Mouse (Mus musculus): ENCODE measurements around the gene Isyna1. TPM values are rescaled to one million over a fixed set of nuclear protein-coding genes. Genes with fewer than 3 reads are reported as not detected.

Gene Isyna1
- total and polyA plus RNA-seq, 3 experiments, result 84.1 to 189 TPM; not detected in 1

DNA sequence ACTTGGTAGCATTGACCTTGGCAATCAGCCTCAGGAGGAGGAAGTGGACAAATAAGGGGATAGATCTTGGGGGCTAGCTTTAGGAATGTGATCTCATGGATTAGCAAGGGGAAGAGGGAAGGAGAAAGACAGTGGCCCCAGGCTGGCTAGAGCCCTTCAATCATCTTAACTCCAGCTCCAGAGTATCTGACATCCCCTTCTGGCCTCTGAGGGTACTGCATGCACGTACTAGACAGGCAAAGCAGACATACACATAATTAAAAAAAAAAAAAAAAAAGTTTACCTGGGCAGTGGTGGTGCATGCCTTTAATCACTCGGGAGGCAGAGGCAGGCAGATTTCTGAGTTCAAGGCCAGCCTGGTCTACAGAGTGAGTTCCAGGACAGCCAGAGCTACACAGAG is 49.9 kb downstream of the Isyna1 start:
- H3K4me3 ChIP-seq (ENCODE audit: control insufficient read depth in 1 of 2, insufficient read depth in 1 of 2, low read depth in 2 of 2, low read length in 2 of 2), result no peak overlapping the region
- no peak overlapping the region for H3K27ac ChIP-seq (ENCODE audit: control insufficient read depth, low read depth, low read length)
- DNase-seq (ENCODE audit: low read depth, low spot score), result peak; percentile 68
- H3K27me3 ChIP-seq (ENCODE audit: control insufficient read depth in 1 of 2, insufficient read depth in 2 of 2, low read length in 2 of 2), result no peaks in the 10 kb centered on the region
- no peaks in the 10 kb centered on the region for H3K79me2 ChIP-seq (ENCODE audit: control insufficient read depth, insufficient read depth, low read length, poor library complexity)
- peaks cover 6 to 19% of the 10 kb centered on the region in 2 experiments for H3K4me1 ChIP-seq (ENCODE audit: control insufficient read depth in 1 of 2, insufficient read depth in 2 of 2, low read length in 2 of 2)
- TF ChIP-seq UBTF (IDR thresholded peaks at IDR 0.05; ENCODE audit: borderline replicate concordance, insufficient read depth, low read depth, low read length) (no peak), ZNF384 (IDR thresholded peaks at IDR 0.05; ENCODE audit: low read depth, low read length) (peak; percentile 78), CTCF (IDR thresholded peaks at IDR 0.05 in 2 of 3, conservative IDR thresholded peaks at IDR 0.05 in 1 of 3; ENCODE audit: control insufficient read depth in 1 of 3, insufficient read depth in 1 of 3, low read depth in 2 of 3, low read length in 3 of 3, poor library complexity in 1 of 3, severe bottlenecking in 1 of 3) (peak; percentile 29 to 57 (median 45); a peak in 5 of 6 replicates), SMC3 (IDR thresholded peaks at IDR 0.05; ENCODE audit: low read depth, low read length) (0 out of 2 replicates have a peak, but pooled peaks have one; percentile 15)
- H3K9ac ChIP-seq (ENCODE audit: control insufficient read depth, low read depth, low read length, poor library complexity, severe bottlenecking), result no peak overlapping the region
- peaks cover 0 to 13% of the 10 kb centered on the region in 2 experiments; a peak in 2 of 4 replicates for H3K36me3 ChIP-seq (ENCODE audit: control insufficient read depth in 1 of 2, insufficient read depth in 2 of 2, low read length in 2 of 2)
- H3K9me3 ChIP-seq (replicated peaks; ENCODE audit: insufficient read depth, low read length), result no peaks in the 10 kb centered on the region

GRCm38 (mm10) chr8:70645501-70646224 is 51.5 kb downstream of the Isyna1 start:
- Histone ChIP-seq H3K79me2 (ENCODE audit: control insufficient read depth, insufficient read depth, low read length, poor library complexity) (no peaks in the 10 kb centered on the region), H3K4me1 (ENCODE audit: control insufficient read depth in 1 of 2, insufficient read depth in 2 of 2, low read length in 2 of 2) (peaks cover 9 to 30% of the 10 kb centered on the region in 2 experiments), H3K4me3 (ENCODE audit: control insufficient read depth in 1 of 2, insufficient read depth in 1 of 2, low read depth in 2 of 2, low read length in 2 of 2) (no peak overlapping the region), H3K36me3 (ENCODE audit: control insufficient read depth in 1 of 2, insufficient read depth in 2 of 2, low read length in 2 of 2) (peaks cover 0 to 24% of the 10 kb centered on the region in 2 experiments; a peak in 2 of 4 replicates), H3K9me3 (replicated peaks; ENCODE audit: insufficient read depth, low read length) (no peaks in the 10 kb centered on the region), H3K27me3 (ENCODE audit: control insufficient read depth in 1 of 2, insufficient read depth in 2 of 2, low read length in 2 of 2) (no peaks in the 10 kb centered on the region), H3K27ac (ENCODE audit: control insufficient read depth, low read depth, low read length) (no peak overlapping the region), H3K9ac (ENCODE audit: control insufficient read depth, low read depth, low read length, poor library complexity, severe bottlenecking) (no peak overlapping the region)
- DNase-seq (ENCODE audit: low read depth, low spot score), result no peak
- 0 out of 2 replicates have a peak, but pooled peaks have one; percentile 27 for TF ChIP-seq ZMIZ1 (IDR thresholded peaks at IDR 0.05; ENCODE audit: low read depth, low read length)
- TF ChIP-seq ZKSCAN1 (IDR thresholded peaks at IDR 0.05; ENCODE audit: low read depth, low read length), result no peak

GRCm38 (mm10) chr8:70646369-70646768 is 52.2 kb downstream of the Isyna1 start:
- H3K27me3 ChIP-seq (ENCODE audit: control insufficient read depth in 1 of 2, insufficient read depth in 2 of 2, low read length in 2 of 2), result no peaks in the 10 kb centered on the region
- H3K4me1 ChIP-seq (ENCODE audit: control insufficient read depth in 1 of 2, insufficient read depth in 2 of 2, low read length in 2 of 2), result peaks cover 9 to 30% of the 10 kb centered on the region in 2 experiments
- no peak overlapping the region for H3K27ac ChIP-seq (ENCODE audit: control insufficient read depth, low read depth, low read length)
- H3K9ac ChIP-seq (ENCODE audit: control insufficient read depth, low read depth, low read length, poor library complexity, severe bottlenecking), result no peak overlapping the region
- H3K79me2 ChIP-seq (ENCODE audit: control insufficient read depth, insufficient read depth, low read length, poor library complexity), result no peaks in the 10 kb centered on the region
- TF ChIP-seq MAFK (IDR thresholded peaks at IDR 0.05; ENCODE audit: borderline replicate concordance, low read depth, low read length) (no peak), EP300 (IDR thresholded peaks at IDR 0.05; ENCODE audit: low read depth in 1 of 2, low read length in 2 of 2) (no peak), ZC3H11A (IDR thresholded peaks at IDR 0.05; ENCODE audit: low read depth, low read length) (no peak), MAZ (IDR thresholded peaks at IDR 0.05; ENCODE audit: low read depth, low read length) (no peak), TCF12 (IDR thresholded peaks at IDR 0.05; ENCODE audit: low read depth, low read length) (no peak), MYB (IDR thresholded peaks at IDR 0.05; ENCODE audit: low read depth, low read length) (no peak), ZKSCAN1 (IDR thresholded peaks at IDR 0.05; ENCODE audit: low read depth, low read length) (no peak), CTCF (IDR thresholded peaks at IDR 0.05 in 2 of 3, conservative IDR thresholded peaks at IDR 0.05 in 1 of 3; ENCODE audit: control insufficient read depth in 1 of 3, insufficient read depth in 1 of 3, low read depth in 2 of 3, low read length in 3 of 3, poor library complexity in 1 of 3, severe bottlenecking in 1 of 3) (no peak), POLR2AphosphoS5 (IDR thresholded peaks at IDR 0.05; ENCODE audit: borderline replicate concordance, low read depth, low read length) (no peak), ELF1 (IDR thresholded peaks at IDR 0.05; ENCODE audit: low read depth, low read length) (no peak), ZMIZ1 (IDR thresholded peaks at IDR 0.05; ENCODE audit: low read depth, low read length) (no peak)
- DNase-seq (ENCODE audit: low read depth, low spot score), result no peak
- H3K9me3 ChIP-seq (replicated peaks; ENCODE audit: insufficient read depth, low read length), result no peaks in the 10 kb centered on the region
- H3K36me3 ChIP-seq (ENCODE audit: control insufficient read depth in 1 of 2, insufficient read depth in 2 of 2, low read length in 2 of 2), result peaks cover 0 to 24% of the 10 kb centered on the region in 2 experiments; a peak in 2 of 4 replicates
- no peak overlapping the region for H3K4me3 ChIP-seq (ENCODE audit: control insufficient read depth in 1 of 2, insufficient read depth in 1 of 2, low read depth in 2 of 2, low read length in 2 of 2)

All from MEL (cell line).